Mouse (Mus musculus): ENCODE results near the gene Srgap2. TPM values are rescaled to one million over a fixed set of nuclear protein-coding genes. Genes with fewer than 3 reads are reported as not detected.

The Srgap2 gene
- polyA plus RNA-seq, 1 experiment from 2014 or later = 17.1 TPM

GRCm38 (mm10) chr1:131546798-131547690 lies 19.9 kb upstream of the Srgap2 start:
- Histone ChIP-seq H3K4me1 (replicated peaks) (peaks cover 8% of the 10 kb centered on the region; the same call in 1 of the 2 replicates), H3K36me3 (no peaks in the 10 kb centered on the region), H3K4me2 (no peak overlapping the region), H3K9me3 (no peaks in the 10 kb centered on the region), H3K4me3 (replicated peaks) (no peak overlapping the region), H3K9ac (replicated peaks) (no peak overlapping the region), H3K27me3 (no peaks in the 10 kb centered on the region), H3K27ac (no peak overlapping the region)
- WGBS = 85% methylated on average over 13 of the region's 13 CpGs
- no peak for ATAC-seq (ENCODE audit: insufficient number of reproducible peaks, insufficient read depth, low FRiP score, low TSS enrichment, low read depth)

GRCm38 (mm10) chr1:131543886-131544565 lies 16.9 kb upstream of the Srgap2 start:
- H3K4me3 ChIP-seq (replicated peaks) = no peak overlapping the region
- H3K9me3 ChIP-seq = no peaks in the 10 kb centered on the region
- H3K36me3 ChIP-seq = peaks cover 4% of the 10 kb centered on the region; the same call in 1 of the 2 replicates
- H3K27me3 ChIP-seq = no peaks in the 10 kb centered on the region
- H3K27ac ChIP-seq = no peak overlapping the region
- H3K4me1 ChIP-seq (replicated peaks) = peaks cover 8% of the 10 kb centered on the region; the same call in 1 of the 2 replicates
- no peak for ATAC-seq (ENCODE audit: insufficient number of reproducible peaks, insufficient read depth, low FRiP score, low TSS enrichment, low read depth)
- WGBS = 85% methylated on average over 7 of the region's 7 CpGs
- no peak overlapping the region for H3K9ac ChIP-seq (replicated peaks)
- H3K4me2 ChIP-seq = no peak overlapping the region

- Histone ChIP-seq H3K4me2 (no peak overlapping the region), H3K36me3 (peaks cover 4% of the 10 kb centered on the region; the same call in 1 of the 2 replicates), H3K27ac (no peak overlapping the region), H3K4me3 (replicated peaks) (no peak overlapping the region), H3K9ac (replicated peaks) (no peak overlapping the region), H3K4me1 (replicated peaks) (0 out of 2 replicates have a peak, but pooled peaks cover 3% of the 10 kb centered on the region), H3K27me3 (no peaks in the 10 kb centered on the region), H3K9me3 (no peaks in the 10 kb centered on the region)
- no peak for ATAC-seq (ENCODE audit: insufficient number of reproducible peaks, insufficient read depth, low FRiP score, low TSS enrichment, low read depth)
- 74% methylated on average over 5 of the region's 5 CpGs for WGBS
These were observed 14.8 kb upstream of the Srgap2 start for GRCm38 (mm10) chr1:131541903-131542302.

- H3K27me3 ChIP-seq = no peaks in the 10 kb centered on the region
- no peak overlapping the region for H3K27ac ChIP-seq
- 0 out of 2 replicates have a peak, but pooled peaks cover 3% of the 10 kb centered on the region for H3K4me1 ChIP-seq (replicated peaks)
- H3K4me3 ChIP-seq (replicated peaks) = no peak overlapping the region
- no peak overlapping the region for H3K4me2 ChIP-seq
- WGBS = 53% methylated on average over 3 of the region's 3 CpGs
- no peaks in the 10 kb centered on the region for H3K9me3 ChIP-seq
- no peak overlapping the region for H3K9ac ChIP-seq (replicated peaks)
- no peak for ATAC-seq (ENCODE audit: insufficient number of reproducible peaks, insufficient read depth, low FRiP score, low TSS enrichment, low read depth)
- H3K36me3 ChIP-seq = peaks cover 4% of the 10 kb centered on the region; the same call in 1 of the 2 replicates
These were observed 14.3 kb upstream of the Srgap2 start for GRCm38 (mm10) chr1:131541431-131541830.

- Histone ChIP-seq H3K36me3 (peaks cover 4% of the 10 kb centered on the region; the same call in 1 of the 2 replicates), H3K27ac (no peak overlapping the region), H3K4me2 (no peak overlapping the region), H3K9me3 (no peaks in the 10 kb centered on the region), H3K27me3 (no peaks in the 10 kb centered on the region), H3K9ac (replicated peaks) (no peak overlapping the region), H3K4me1 (replicated peaks) (0 out of 2 replicates have a peak, but pooled peaks cover 3% of the 10 kb centered on the region), H3K4me3 (replicated peaks) (no peak overlapping the region)
- ATAC-seq (ENCODE audit: insufficient number of reproducible peaks, insufficient read depth, low FRiP score, low TSS enrichment, low read depth) = no peak
- 78% methylated on average over 5 of the region's 5 CpGs for WGBS
These were observed 13.6 kb upstream of the Srgap2 start for GRCm38 (mm10) chr1:131540795-131541194.

- no peak overlapping the region for H3K27ac ChIP-seq
- no peaks in the 10 kb centered on the region for H3K27me3 ChIP-seq
- WGBS = 93% methylated on average over 4 of the region's 4 CpGs
- no peak for ATAC-seq (ENCODE audit: insufficient number of reproducible peaks, insufficient read depth, low FRiP score, low TSS enrichment, low read depth)
- H3K36me3 ChIP-seq = peaks cover 6% of the 10 kb centered on the region; the same call in 1 of the 2 replicates
- H3K9me3 ChIP-seq = no peaks in the 10 kb centered on the region
- no peak overlapping the region for H3K4me3 ChIP-seq (replicated peaks)
- H3K4me1 ChIP-seq (replicated peaks) = 0 out of 2 replicates have a peak, but pooled peaks cover 3% of the 10 kb centered on the region
- no peak overlapping the region for H3K4me2 ChIP-seq
- no peak overlapping the region for H3K9ac ChIP-seq (replicated peaks)
These were observed 12.6 kb upstream of the Srgap2 start for GRCm38 (mm10) chr1:131539771-131540170.

GRCm38 (mm10) chr1:131528561-131529166 lies 1.5 kb upstream of the Srgap2 start:
- no peaks in the 10 kb centered on the region for H3K36me3 ChIP-seq
- WGBS = 2% methylated on average over 9 of the region's 9 CpGs
- H3K27ac ChIP-seq = peak overlapping the region; percentile 90
- peak overlapping the region; percentile 82 for H3K4me2 ChIP-seq
- ATAC-seq (ENCODE audit: insufficient number of reproducible peaks, insufficient read depth, low FRiP score, low TSS enrichment, low read depth) = no peak
- H3K9ac ChIP-seq (replicated peaks) = peak overlapping the region; percentile 58
- H3K27me3 ChIP-seq = no peaks in the 10 kb centered on the region
- H3K4me1 ChIP-seq (replicated peaks) = peaks cover 37% of the 10 kb centered on the region
- no peaks in the 10 kb centered on the region for H3K9me3 ChIP-seq
- H3K4me3 ChIP-seq (replicated peaks) = peak overlapping the region; percentile 73

- H3K9me3 ChIP-seq = no peaks in the 10 kb centered on the region
- H3K27me3 ChIP-seq = no peaks in the 10 kb centered on the region
- WGBS = under 1% methylated on average over 34 of the region's 34 CpGs
- ATAC-seq (ENCODE audit: insufficient number of reproducible peaks, insufficient read depth, low FRiP score, low TSS enrichment, low read depth) = no peak
- H3K4me2 ChIP-seq = peak overlapping the region; percentile 82
- peak overlapping the region; percentile 90 for H3K27ac ChIP-seq
- peak overlapping the region; percentile 58 for H3K9ac ChIP-seq (replicated peaks)
- H3K4me3 ChIP-seq (replicated peaks) = peak overlapping the region; percentile 73
- peaks cover 43% of the 10 kb centered on the region for H3K4me1 ChIP-seq (replicated peaks)
- no peaks in the 10 kb centered on the region for H3K36me3 ChIP-seq
These were observed 942 bp upstream of the Srgap2 start for GRCm38 (mm10) chr1:131528081-131528507.

GRCm38 (mm10) chr1:131526371-131527270 lies 531 bp downstream of the Srgap2 start:
- H3K4me2 ChIP-seq = peak overlapping the region; percentile 97
- peak overlapping the region; percentile 82 for H3K4me3 ChIP-seq (replicated peaks)
- no peaks in the 10 kb centered on the region for H3K36me3 ChIP-seq
- H3K9me3 ChIP-seq = no peaks in the 10 kb centered on the region
- ATAC-seq (ENCODE audit: insufficient number of reproducible peaks, insufficient read depth, low FRiP score, low TSS enrichment, low read depth) = peak; percentile 7
- no peaks in the 10 kb centered on the region for H3K27me3 ChIP-seq
- H3K27ac ChIP-seq = peak overlapping the region; percentile 96
- H3K9ac ChIP-seq (replicated peaks) = peak overlapping the region; percentile 84
- H3K4me1 ChIP-seq (replicated peaks) = peaks cover 56% of the 10 kb centered on the region
- WGBS = under 1% methylated on average over 73 of the region's 81 CpGs

GRCm38 (mm10) chr1:131525586-131526271 lies 1.4 kb downstream of the Srgap2 start:
- Histone ChIP-seq H3K36me3 (no peaks in the 10 kb centered on the region), H3K4me3 (replicated peaks) (peak overlapping the region; percentile 82), H3K27me3 (no peaks in the 10 kb centered on the region), H3K9me3 (no peaks in the 10 kb centered on the region), H3K4me1 (replicated peaks) (peaks cover 58% of the 10 kb centered on the region), H3K27ac (peak overlapping the region; percentile 96), H3K9ac (replicated peaks) (peak overlapping the region; percentile 84), H3K4me2 (peak overlapping the region; percentile 97)
- WGBS = under 1% methylated on average over 41 of the region's 41 CpGs
- no peak for ATAC-seq (ENCODE audit: insufficient number of reproducible peaks, insufficient read depth, low FRiP score, low TSS enrichment, low read depth)

Measured in limb, embryonic 12.5 days (tissue).